Mouse (Mus musculus) liver, embryonic 14.5 days (tissue): ENCODE measurements around the gene Sec14l1.

Source experiments
- CTCF ChIP-seq: IDR thresholded peaks from 2 replicates; pipeline ENCODE4 v1.5.1; 2016; ENCODE audit warnings: antibody characterized with exemption, low read depth, control low read depth
- EP300 ChIP-seq: IDR thresholded peaks from 2 replicates; pipeline ENCODE4 v1.6.1; 2016; ENCODE audit warnings: antibody characterized with exemption, low read depth

DNA sequence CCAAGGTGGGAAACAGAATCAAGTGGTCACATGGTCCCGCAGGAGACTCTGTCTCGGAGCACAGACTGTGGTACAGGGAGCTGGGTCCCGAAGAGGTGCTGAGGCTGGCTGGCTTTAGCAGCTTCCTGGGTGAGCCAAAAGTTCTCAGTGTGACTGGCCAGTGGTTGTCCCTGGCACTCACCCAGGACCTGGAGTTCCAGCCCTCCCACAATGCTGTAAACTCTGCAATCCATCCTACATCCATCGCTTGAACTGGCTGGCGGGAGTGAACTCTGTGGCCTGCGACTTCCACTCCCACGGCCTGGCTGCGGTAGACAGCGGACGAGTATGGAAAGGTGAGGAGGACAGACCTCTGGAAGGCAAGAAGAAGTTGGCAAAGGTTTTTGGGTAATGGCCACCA is 11.4 kb upstream of the Sec14l1 start:
- TF ChIP-seq EP300 = no peak
- TF ChIP-seq CTCF = no peak
